Mouse (Mus musculus): ENCODE results near the gene Klhdc2. TPM values are rescaled to one million over a fixed set of nuclear protein-coding genes. Genes with fewer than 3 reads are reported as not detected.

Gene Klhdc2
- polyA plus RNA-seq, 1 experiment from 2014 or later = 286 TPM

Other genes starting within 250 kb of the Klhdc2 start
- 1,099 and 1,463 TPM in 2 replicates for gene Rps29, start 137.5 kb upstream of the Klhdc2 start, polyA plus RNA-seq (2014; fragmentation: Nextera tagmentation; extraction: Ambion mirVana)
- gene Lrr1, start 127.9 kb upstream of the Klhdc2 start, polyA plus RNA-seq (2014; fragmentation: Nextera tagmentation; extraction: Ambion mirVana) = 12.6 and 15.8 TPM in 2 replicates
- 338 and 389 TPM in 2 replicates for gene Rpl36al, start 112.6 kb upstream of the Klhdc2 start, polyA plus RNA-seq (2014; fragmentation: Nextera tagmentation; extraction: Ambion mirVana)
- 35.5 and 38.6 TPM in 2 replicates for gene Mgat2, start 112.5 kb upstream of the Klhdc2 start, polyA plus RNA-seq (2014; fragmentation: Nextera tagmentation; extraction: Ambion mirVana)
- gene Gm49383, start 99.6 kb upstream of the Klhdc2 start, polyA plus RNA-seq (2014; fragmentation: Nextera tagmentation; extraction: Ambion mirVana) = 22.7 and 26.1 TPM in 2 replicates
- gene Dnaaf2, start 98.3 kb upstream of the Klhdc2 start, polyA plus RNA-seq (2014; fragmentation: Nextera tagmentation; extraction: Ambion mirVana) = 5.2 TPM in 2 replicates
- gene Gm49384, start 92.4 kb upstream of the Klhdc2 start, polyA plus RNA-seq (2014; fragmentation: Nextera tagmentation; extraction: Ambion mirVana) = 20.9 and 22.1 TPM in 2 replicates
- 11.3 and 13.9 TPM in 2 replicates for gene Pole2, start 68.5 kb upstream of the Klhdc2 start, polyA plus RNA-seq (2014; fragmentation: Nextera tagmentation; extraction: Ambion mirVana)
- 10.6 and 11.9 TPM in 2 replicates for gene Klhdc1, start 55.5 kb upstream of the Klhdc2 start, polyA plus RNA-seq (2014; fragmentation: Nextera tagmentation; extraction: Ambion mirVana)
- 67.4 and 80.0 TPM in 2 replicates for gene Nemf, start 60.5 kb downstream of the Klhdc2 start, polyA plus RNA-seq (2014; fragmentation: Nextera tagmentation; extraction: Ambion mirVana)
- 33.8 and 34.5 TPM in 2 replicates for gene Arf6, start 75.5 kb downstream of the Klhdc2 start, polyA plus RNA-seq (2014; fragmentation: Nextera tagmentation; extraction: Ambion mirVana)
- gene Gm9887, start 75.8 kb downstream of the Klhdc2 start, polyA plus RNA-seq (2014; fragmentation: Nextera tagmentation; extraction: Ambion mirVana) = 0.83 and 1.3 TPM in 2 replicates